Mouse (Mus musculus) B cell, adult (primary cell): Measurements from ENCODE around the gene Olfr1288. TPM values are rescaled to one million over a fixed set of nuclear protein-coding genes. Genes with fewer than 3 reads are reported as not detected.

ENCODE experiments used
- total RNA-seq: library from RNA; stranded (reverse); gene quantifications from 4 replicates; pipeline ENCODE4 v1.2.4, GENCODE M21; 2023; ENCODE audit not compliant: inconsistent age

Gene Olfr1288
- total RNA-seq: not detected in 4 replicates

DNA sequence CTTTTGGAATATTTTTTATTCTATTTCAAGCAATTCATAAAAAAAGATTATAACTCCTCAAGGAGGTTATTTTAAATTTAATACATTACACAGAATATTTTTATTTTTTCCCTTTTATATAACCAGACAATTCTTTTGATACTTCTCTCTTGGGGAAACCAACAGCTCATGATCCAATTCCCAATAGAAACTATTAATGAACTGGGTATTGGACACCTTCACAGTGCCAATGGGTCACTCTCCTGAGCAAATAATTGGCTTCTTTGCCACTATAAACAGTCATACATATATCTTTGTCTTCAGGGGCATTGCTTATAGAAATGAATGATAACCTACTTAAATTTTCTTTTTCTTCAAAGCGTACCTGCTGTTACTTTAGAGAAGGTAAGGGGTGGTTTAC lies at the start of gene Olfr1288:
Olfr1288 (plus strand) TSS at position 301 of the 400 bp plus-strand sequence.

GRCm38 (mm10) chr2:111448842-111449241 lies 25.1 kb upstream of the Olfr1288 start, which contains the start of gene Olfr1287:
Gene Olfr1287, plus strand, starts transcription at chr2:111449142.

GRCm38 (mm10) chr2:111480519-111480918 lies 6.6 kb downstream of the Olfr1288 start, which contains the start of gene Olfr1289:
Gene Olfr1289, plus strand, starts transcription at chr2:111480819.

DNA sequence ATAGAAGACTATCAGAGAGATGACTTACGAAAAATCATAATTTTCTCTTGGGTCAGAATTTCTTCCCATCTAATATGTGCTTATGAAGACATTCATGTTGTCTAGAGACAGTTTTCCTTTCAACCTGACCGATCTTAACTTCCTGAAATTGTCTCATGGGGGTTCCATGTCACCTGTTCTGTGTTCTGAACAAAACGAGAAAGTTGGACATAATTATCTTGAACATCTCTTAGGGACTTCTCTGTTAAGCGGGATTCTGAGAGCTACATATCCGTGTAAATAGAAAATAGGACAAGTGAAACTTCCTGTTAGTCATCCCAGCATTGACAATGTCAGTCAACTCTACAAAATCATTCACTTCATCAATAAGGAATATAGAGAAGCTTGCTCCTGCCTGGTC lies 19.8 kb downstream of the Olfr1288 start, which contains the start of gene Olfr1290:
Olfr1290 (minus strand) TSS at position 101 of the 400 bp plus-strand sequence.

DNA sequence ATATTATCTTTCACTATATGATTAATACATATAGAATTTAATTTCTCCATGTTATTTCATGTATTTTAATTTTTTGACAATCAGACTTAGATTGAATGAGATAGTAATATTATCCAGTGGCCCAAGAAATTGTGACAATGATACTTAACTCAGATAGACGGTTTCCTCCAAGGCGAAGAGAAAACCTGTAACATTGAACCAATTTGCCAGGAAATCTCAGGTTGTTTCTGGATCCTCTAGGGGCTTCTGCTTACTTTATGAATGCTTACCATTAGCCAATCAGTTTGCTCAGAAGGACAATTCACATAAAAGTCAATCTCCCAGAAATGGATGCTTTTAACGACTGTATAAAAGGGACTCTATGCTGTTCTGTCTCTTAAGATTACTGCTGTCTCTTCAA lies 23.0 kb downstream of the Olfr1288 start, which contains the start of gene Olfr1291-ps1:
Olfr1291-ps1 (plus strand) TSS at position 301 of the 400 bp plus-strand sequence.

GRCm38 (mm10) chr2:111524903-111525302 lies 51.0 kb downstream of the Olfr1288 start, which contains the start of gene Olfr1293-ps:
Gene Olfr1293-ps, plus strand, starts transcription at chr2:111525203.

Other genes starting within 250 kb of the Olfr1288 start
- gene 4930430A15Rik, start 244.5 kb upstream of the Olfr1288 start, total RNA-seq: not detected in 4 replicates
- gene Olfr1275, start 238.8 kb upstream of the Olfr1288 start, total RNA-seq: not detected in 4 replicates
- gene Olfr1276, start 219.6 kb upstream of the Olfr1288 start, total RNA-seq: not detected in 4 replicates
- gene Olfr1277, start 200.0 kb upstream of the Olfr1288 start, total RNA-seq: not detected in 4 replicates
- not detected in 4 replicates for gene Olfr1278, start 184.0 kb upstream of the Olfr1288 start, total RNA-seq
- gene Olfr1279, start 173.5 kb upstream of the Olfr1288 start, total RNA-seq: not detected in 4 replicates
- gene Olfr1280, start 160.1 kb upstream of the Olfr1288 start, total RNA-seq: not detected in 4 replicates
- gene Olfr1281, start 147.6 kb upstream of the Olfr1288 start, total RNA-seq: not detected in 4 replicates
- gene Olfr1282, start 138.0 kb upstream of the Olfr1288 start, total RNA-seq: not detected in 4 replicates
- gene Olfr1283, start 107.3 kb upstream of the Olfr1288 start, total RNA-seq: not detected in 4 replicates
- gene Olfr1284, start 98.6 kb upstream of the Olfr1288 start, total RNA-seq: not detected in 4 replicates
- not detected in 4 replicates for gene Olfr1286, start 51.0 kb upstream of the Olfr1288 start, total RNA-seq
- not detected in 4 replicates for gene Olfr1287, start 25.0 kb upstream of the Olfr1288 start, total RNA-seq
- gene Olfr1289, start 6.7 kb downstream of the Olfr1288 start, total RNA-seq: not detected in 4 replicates
- gene Olfr1290, start 19.7 kb downstream of the Olfr1288 start, total RNA-seq: not detected in 4 replicates
- not detected in 4 replicates for gene Olfr1291-ps1, start 23.1 kb downstream of the Olfr1288 start, total RNA-seq
- gene Olfr1293-ps, start 51.1 kb downstream of the Olfr1288 start, total RNA-seq: not detected in 4 replicates
- gene Olfr1294, start 66.2 kb downstream of the Olfr1288 start, total RNA-seq: not detected in 4 replicates
- gene Olfr1295, start 95.6 kb downstream of the Olfr1288 start, total RNA-seq: not detected in 4 replicates
- not detected in 4 replicates for gene Olfr1297, start 152.4 kb downstream of the Olfr1288 start, total RNA-seq
- not detected in 4 replicates for gene Olfr1298, start 175.1 kb downstream of the Olfr1288 start, total RNA-seq
- gene Olfr1299, start 187.3 kb downstream of the Olfr1288 start, total RNA-seq: not detected in 4 replicates